Mouse (Mus musculus) embryonic facial prominence, embryonic 12.5 days (tissue): ENCODE data around the gene Vmn2r40. TPM values are rescaled to one million over a fixed set of nuclear protein-coding genes. Genes with fewer than 3 reads are reported as not detected.
"Not testable (repeated sequence)": the region's sequence is repeated elsewhere in the genome, so short reads cannot be mapped to it uniquely, and the experiment has no call there.

Source experiments
- ATAC-seq: fragments of 200-750 bp; cut with Nextera tagmentation; 2 replicates; pipeline ENCODE4 v1.8.0; 2017; ENCODE audit not compliant: insufficient number of reproducible peaks, insufficient read depth, low FRiP score, low TSS enrichment
- H3K27ac ChIP-seq: fragments of 300-500 bp; sonication (generic); 2 replicates; pipeline ENCODE4 v1.5.1; 2016; ENCODE audit warnings: mild to moderate bottlenecking
- H3K27me3 ChIP-seq: fragments of 300-500 bp; sonication (generic); 2 replicates; pipeline ENCODE4 v1.6.1; 2016; ENCODE audit warnings: mild to moderate bottlenecking, moderate library complexity
- H3K36me3 ChIP-seq: fragments of 300-500 bp; sonication (generic); 2 replicates; pipeline ENCODE4 v1.6.1; 2016; ENCODE audit warnings: mild to moderate bottlenecking
- H3K4me1 ChIP-seq: fragments of 300-500 bp; sonication (generic); 2 replicates; pipeline ENCODE4 v1.6.1; 2016
- H3K4me2 ChIP-seq: fragments of 300-500 bp; sonication (generic); replicated peaks from 2 replicates; pipeline ENCODE4 v1.6.1; 2016; ENCODE audit warnings: mild to moderate bottlenecking, moderate library complexity
- H3K4me3 ChIP-seq: fragments of 300-500 bp; sonication (generic); 2 replicates; pipeline ENCODE4 v1.5.1; 2016; ENCODE audit warnings: mild to moderate bottlenecking
- H3K9ac ChIP-seq: fragments of 300-500 bp; sonication (generic); 2 replicates; pipeline ENCODE4 v1.6.1; 2016; ENCODE audit warnings: mild to moderate bottlenecking, moderate library complexity
- H3K9me3 ChIP-seq: fragments of 300-500 bp; sonication (generic); 2 replicates; pipeline ENCODE4 v1.6.1; 2016; ENCODE audit warnings: mild to moderate bottlenecking, moderate library complexity
- WGBS: fragments of 180-500 bp; shearing (Covaris S2); methylation state at CpG from one replicate; pipeline ENCODE4 v1.1.7; 2016; 5-methylcytosine and 5-hydroxymethylcytosine counted together
- polyA plus RNA-seq: library from polyadenylated mRNA; unstranded; fragments of >200 nt; fragmentation: Nextera tagmentation; extraction: Ambion mirVana; gene quantifications from 2 replicates; pipeline ENCODE4 v1.2.1, GENCODE M21; 2016

Gene Vmn2r40
- not detected in 2 replicates for polyA plus RNA-seq

- not testable (repeated sequence) for H3K9me3 ChIP-seq, H3K9ac ChIP-seq, H3K36me3 ChIP-seq, H3K4me2 ChIP-seq, H3K4me3 ChIP-seq, H3K4me1 ChIP-seq, ATAC-seq, H3K27ac ChIP-seq, H3K27me3 ChIP-seq
- no CpG with 5 or more reads among the region's 1 CpGs for WGBS
Measured at GRCm38 (mm10) chr7:8931335-8931734, at the start of gene Vmn2r40. Gene Vmn2r40 (minus strand): TSS chr7:8931435.

Other genes starting within 250 kb of the Vmn2r40 start
- not detected in 2 replicates for gene Vmn2r39, start 99.4 kb upstream of the Vmn2r40 start, polyA plus RNA-seq
- gene Vmn2r38, start 166.4 kb upstream of the Vmn2r40 start, polyA plus RNA-seq, result not detected in 2 replicates